Mouse (Mus musculus): ENCODE results near the gene Dpyd.

GRCm38 (mm10) chr3:118676052-118676777 is 114.3 kb downstream of the Dpyd start:
- TF ChIP-seq GATA1 (IDR thresholded peaks at IDR 0.05; ENCODE audit: borderline replicate concordance, low read length) (no peak), FLI1 (IDR thresholded peaks at IDR 0.05; ENCODE audit: low read length) (no peak)

Measured in megakaryocyte, embryonic 14.5 days (primary cell).